Mouse (Mus musculus) cortical plate, adult 2 months (tissue): Measurements from ENCODE around the gene Ptprk.

Experiments
- CTCF ChIP-seq: fragments of 200-500 bp; IDR thresholded peaks from 2 replicates; pipeline ENCODE4 v1.5.1; 2011; ENCODE audit warnings: mild to moderate bottlenecking, control low read depth, low read length; ENCODE audit not compliant: insufficient read depth; ENCODE audit errors: extremely low read depth
- POLR2A ChIP-seq: fragments of 200-500 bp; IDR thresholded peaks from 2 replicates; pipeline ENCODE4 v1.6.1; 2011; ENCODE audit warnings: mild to moderate bottlenecking, low read length, control low read depth; ENCODE audit not compliant: insufficient read depth; ENCODE audit errors: extremely low read depth

- TF ChIP-seq POLR2A (no peak), CTCF (no peak)
Observed at GRCm38 (mm10) chr10:28087341-28087740, 12.7 kb downstream of the Ptprk start.
